Mouse (Mus musculus) CH12.LX (cell line): ENCODE results near the gene Tent5b.

Source experiments
- CTCF ChIP-seq, 2 experiments: IDR thresholded peaks in 1 of 2; conservative IDR thresholded peaks in 1 of 2; 2 replicates each; pipeline ENCODE4 v1.5.1; 2011 to 2012; ENCODE audit warnings: low read depth in 2 of 2, low read length in 2 of 2, improper control_type of control experiment in 1 of 2, inconsistent platforms in 1 of 2, mild to moderate bottlenecking in 1 of 2, moderate library complexity in 1 of 2
- MAZ ChIP-seq: IDR thresholded peaks from 2 replicates; pipeline ENCODE4 v1.6.1; 2012; ENCODE audit warnings: low read depth, mild to moderate bottlenecking, inconsistent platforms, low read length, improper control_type of control experiment, moderate library complexity
- MYC ChIP-seq: IDR thresholded peaks from 2 replicates; pipeline ENCODE4 v1.6.1; 2011; ENCODE audit warnings: low read depth, mild to moderate bottlenecking, improper control_type of control experiment, low read length
- NELFE ChIP-seq: IDR thresholded peaks from 2 replicates; pipeline ENCODE4 v1.6.1; 2011; ENCODE audit warnings: low read depth, low read length, improper control_type of control experiment
- PAX5 ChIP-seq: IDR thresholded peaks from 2 replicates; pipeline ENCODE4 v1.6.1; 2012; ENCODE audit warnings: low read length, inconsistent platforms, mixed read lengths
- POLR2A ChIP-seq: IDR thresholded peaks from 2 replicates; pipeline ENCODE4 v1.6.1; 2011; ENCODE audit warnings: low read depth, mild to moderate bottlenecking, improper control_type of control experiment, low read length
- POLR2AphosphoS2 ChIP-seq: IDR thresholded peaks from 2 replicates; pipeline ENCODE4 v1.6.1; 2011; ENCODE audit warnings: low read depth, low read length, improper control_type of control experiment
- SIN3A ChIP-seq: IDR thresholded peaks from 2 replicates; pipeline ENCODE4 v1.6.1; 2012; ENCODE audit warnings: low read length, improper control_type of control experiment, inconsistent platforms
- TBP ChIP-seq: conservative IDR thresholded peaks from 2 replicates; pipeline ENCODE4 v1.6.1; 2011; ENCODE audit warnings: low read depth, low read length, improper control_type of control experiment
- TCF12 ChIP-seq: IDR thresholded peaks from 2 replicates; pipeline ENCODE4 v1.6.1; 2014; ENCODE audit warnings: low read depth, mild to moderate bottlenecking, inconsistent platforms, low read length, improper control_type of control experiment
- UBTF ChIP-seq: IDR thresholded peaks from 2 replicates; pipeline ENCODE4 v1.6.1; 2012; ENCODE audit warnings: low read depth, mild to moderate bottlenecking, inconsistent platforms, low read length, improper control_type of control experiment, moderate library complexity
- ZC3H11A ChIP-seq: IDR thresholded peaks from 2 replicates; pipeline ENCODE4 v1.6.1; 2012; ENCODE audit warnings: low read depth, mild to moderate bottlenecking, inconsistent platforms, low read length, improper control_type of control experiment

- TF ChIP-seq CTCF (conservative IDR thresholded peaks at IDR 0.05 in 1 of 2, IDR thresholded peaks at IDR 0.05 in 1 of 2; ENCODE audit: low read depth in 2 of 2, low read length in 2 of 2) (peak; percentile 64 to 94), POLR2A (no peak), TCF12 (0 out of 2 replicates have a peak, but pooled peaks have one; percentile 45), ZC3H11A (peak; percentile 12; the same call in 1 of the 2 replicates), POLR2AphosphoS2 (no peak), PAX5 (no peak), NELFE (0 out of 2 replicates have a peak, but pooled peaks have one; percentile 43), UBTF (no peak), TBP (no peak), SIN3A (peak; percentile 45; the same call in 1 of the 2 replicates), MAZ (peak; percentile 50; the same call in 1 of the 2 replicates), MYC (no peak)
Observed at GRCm38 (mm10) chr4:133494432-133494831, 14.5 kb downstream of the Tent5b start.
